Mouse (Mus musculus) NIH3T3 (cell line): ENCODE results near the gene Svopl.

Experiments
- DNase-seq: peaks from one replicate; pipeline ENCODE4 v3.0.0-alpha.2; 2012; ENCODE audit warnings: low read depth

The Svopl gene

DNA sequence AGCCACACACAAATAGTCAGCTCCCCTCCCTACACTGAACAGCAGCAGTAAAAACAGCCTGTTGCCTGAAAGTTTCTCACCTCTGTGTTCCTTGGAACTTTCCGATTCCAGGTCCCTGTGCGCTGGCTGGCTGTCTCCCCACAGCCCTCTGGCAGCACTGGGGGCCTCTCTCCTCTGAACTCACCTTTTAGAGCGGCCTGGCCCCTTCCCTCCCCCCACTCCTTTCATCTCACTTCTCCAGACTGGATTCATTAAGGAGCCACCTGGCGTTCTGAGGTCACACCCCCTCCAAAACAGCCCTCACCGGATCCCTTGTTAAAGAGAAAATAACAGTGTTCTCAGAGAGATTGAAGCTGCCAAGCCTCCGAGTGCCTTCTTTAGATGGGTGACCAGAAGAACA, at the start of gene Svopl:
TSS of gene Svopl (minus strand) at position 159 of the 400 bp plus-strand sequence.
- DNase-seq: no peak

DNA sequence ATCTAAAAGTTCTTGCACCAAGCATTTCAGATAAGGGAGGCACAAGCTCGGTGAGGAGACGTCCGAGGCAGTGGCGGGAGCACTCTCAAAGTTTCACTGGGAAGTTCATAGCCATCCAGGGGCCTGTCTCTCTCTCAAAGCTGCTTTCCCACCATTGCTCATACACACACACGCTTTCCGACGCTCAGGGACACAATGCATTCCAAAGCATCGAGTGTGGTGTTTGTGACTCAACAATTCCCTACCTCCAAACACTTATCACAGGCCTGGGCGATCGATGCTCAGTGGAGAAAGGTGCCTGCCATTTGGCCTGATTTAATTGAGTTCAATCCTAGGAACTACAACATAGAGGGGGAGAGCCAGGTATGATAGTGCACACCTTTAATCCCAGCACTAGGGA, 47.9 kb upstream of the Svopl start:
- peak; percentile 52 for DNase-seq

DNA sequence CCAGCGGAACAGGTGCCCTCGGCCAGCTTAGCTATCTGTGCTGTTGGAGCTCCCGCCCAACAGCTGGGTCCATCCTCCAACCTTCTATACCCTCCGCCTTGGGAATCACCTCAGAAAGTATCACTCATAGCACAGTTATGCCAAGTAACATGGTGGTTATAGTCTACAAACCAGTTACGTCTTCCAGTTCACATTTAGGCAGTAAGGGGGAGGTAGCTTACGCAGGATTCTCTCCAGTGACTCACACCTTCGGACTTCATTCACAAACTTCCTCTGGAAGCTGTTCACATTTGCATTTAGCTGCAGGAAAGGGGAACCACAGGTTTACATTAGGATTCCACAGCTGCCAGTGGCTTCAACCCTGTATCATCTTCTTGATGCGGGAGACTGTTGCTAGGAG, 45.7 kb upstream of the Svopl start:
- DNase-seq: peak; percentile 77

DNA sequence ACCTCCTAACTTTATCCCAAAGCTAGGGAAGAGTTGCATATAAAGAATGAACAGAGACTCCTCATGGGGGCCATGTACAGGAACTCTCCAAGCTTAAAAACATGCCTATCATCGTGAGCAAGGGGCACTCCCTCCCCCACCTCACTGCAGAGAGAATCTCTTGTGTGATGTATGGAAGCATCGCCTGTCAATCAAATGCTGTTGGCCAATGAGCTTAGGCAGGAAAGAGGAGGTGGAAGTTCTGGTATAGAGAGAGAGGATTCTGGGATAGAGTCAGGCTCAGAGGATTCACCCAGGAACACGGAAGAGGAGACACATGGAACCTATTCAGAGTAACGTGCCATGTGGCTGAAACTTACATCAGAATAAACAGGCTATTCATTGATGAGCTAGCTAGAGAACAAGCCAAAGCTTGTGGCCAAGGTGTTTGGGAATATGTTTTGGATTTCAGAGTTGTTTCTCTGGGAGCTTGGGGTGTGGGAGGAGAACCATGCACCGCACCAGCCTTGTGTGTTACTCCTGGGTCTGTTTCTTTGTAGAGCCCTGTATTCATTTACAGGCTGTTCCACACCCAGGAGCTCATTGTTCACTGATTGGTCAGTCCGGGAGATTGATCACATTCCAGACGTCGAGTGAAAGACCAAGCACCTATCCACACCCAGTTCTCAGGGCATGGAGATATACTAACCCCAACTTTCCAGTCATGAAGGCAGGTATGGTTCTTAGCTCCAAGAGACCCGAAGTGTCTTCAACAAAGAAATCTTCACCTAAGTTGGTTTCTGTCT, 40.6 kb upstream of the Svopl start:
- no peak for DNase-seq

DNA sequence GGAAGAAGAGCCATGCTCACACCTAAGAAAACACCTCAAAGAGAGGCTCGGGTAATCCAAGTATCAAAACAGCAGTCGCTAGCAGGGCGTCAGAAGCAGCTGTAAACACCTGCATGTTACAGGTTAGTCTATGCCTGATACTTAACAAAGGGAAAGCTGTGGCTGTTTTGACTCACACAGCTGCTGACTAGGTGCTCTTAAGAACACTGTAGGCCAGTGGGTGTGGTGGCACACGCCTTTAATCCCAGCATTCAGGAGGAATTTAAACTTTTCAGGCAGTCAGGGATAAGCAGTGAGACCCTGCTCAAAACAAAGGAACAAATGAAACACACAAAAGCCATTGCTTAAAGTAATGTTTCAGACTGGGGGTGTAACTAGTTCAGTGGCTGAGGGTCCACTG, 36.4 kb upstream of the Svopl start:
- DNase-seq: no peak

DNA sequence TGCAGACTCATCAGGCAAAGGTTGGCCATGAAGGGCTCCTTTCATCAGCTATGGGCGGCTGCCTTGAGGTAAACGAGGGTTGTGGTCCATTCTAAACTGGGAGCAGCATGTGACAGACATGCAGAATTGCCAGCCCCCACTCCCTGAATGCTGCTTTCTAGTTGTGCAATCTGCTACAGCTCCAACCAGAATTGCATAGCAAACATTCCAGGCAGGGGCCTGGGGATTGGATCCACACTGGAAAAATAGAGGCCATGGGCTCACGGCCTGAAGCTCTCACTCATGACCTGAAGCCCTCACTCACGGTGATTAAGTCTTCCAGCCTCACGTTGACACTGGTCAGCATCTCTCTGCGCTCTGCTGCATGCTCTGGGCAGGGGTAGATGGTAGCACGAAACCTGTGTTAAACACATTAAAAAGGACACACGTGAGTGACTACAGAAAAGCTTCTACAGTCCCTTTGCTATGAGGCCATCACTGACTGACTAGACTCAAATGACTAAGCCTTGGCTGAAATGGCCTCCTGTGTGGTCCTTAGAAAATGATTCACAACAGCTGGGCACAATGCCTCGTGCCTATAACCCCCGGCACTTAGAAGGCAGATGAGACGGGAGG, 35.0 kb upstream of the Svopl start:
- peak; percentile 92 for DNase-seq

DNA sequence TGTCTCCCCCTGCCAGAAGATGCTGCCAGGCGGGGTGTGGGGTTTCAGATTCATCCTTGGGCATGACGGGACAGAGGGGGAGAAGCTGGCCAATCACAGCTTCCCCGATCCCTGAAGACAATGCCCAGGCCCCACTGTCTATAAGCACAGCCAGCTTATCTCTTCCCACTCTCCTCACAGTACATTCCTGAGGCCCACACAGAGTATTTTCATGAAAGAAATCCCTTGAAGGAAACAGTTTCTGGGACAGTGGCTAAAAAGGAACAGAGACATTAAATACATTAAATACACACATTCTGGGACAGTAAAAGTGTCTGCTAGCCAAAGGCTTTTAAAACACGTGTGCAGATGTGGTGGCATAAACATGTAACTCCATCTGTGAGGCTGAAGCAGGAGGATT, 33.6 kb upstream of the Svopl start:
- no peak for DNase-seq

DNA sequence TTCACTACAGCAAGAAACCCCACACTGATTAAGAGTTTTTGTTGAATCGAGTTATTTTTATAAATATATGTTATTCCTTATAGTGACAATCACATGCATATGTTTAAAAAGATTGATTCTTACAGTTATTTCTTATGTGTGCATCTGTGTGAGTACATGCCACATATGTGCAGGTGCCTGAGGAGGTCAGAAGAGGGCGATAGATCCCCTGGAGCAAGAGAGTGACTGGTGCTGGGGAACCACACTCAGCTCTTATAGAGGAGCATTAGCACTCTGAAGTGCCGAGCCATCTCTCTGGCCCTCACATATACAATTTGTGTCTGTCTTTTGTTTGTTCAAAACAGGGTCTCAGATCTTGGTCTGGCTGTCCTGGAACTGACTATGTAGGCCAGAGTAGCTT, 26.8 kb upstream of the Svopl start:
- no peak for DNase-seq

DNA sequence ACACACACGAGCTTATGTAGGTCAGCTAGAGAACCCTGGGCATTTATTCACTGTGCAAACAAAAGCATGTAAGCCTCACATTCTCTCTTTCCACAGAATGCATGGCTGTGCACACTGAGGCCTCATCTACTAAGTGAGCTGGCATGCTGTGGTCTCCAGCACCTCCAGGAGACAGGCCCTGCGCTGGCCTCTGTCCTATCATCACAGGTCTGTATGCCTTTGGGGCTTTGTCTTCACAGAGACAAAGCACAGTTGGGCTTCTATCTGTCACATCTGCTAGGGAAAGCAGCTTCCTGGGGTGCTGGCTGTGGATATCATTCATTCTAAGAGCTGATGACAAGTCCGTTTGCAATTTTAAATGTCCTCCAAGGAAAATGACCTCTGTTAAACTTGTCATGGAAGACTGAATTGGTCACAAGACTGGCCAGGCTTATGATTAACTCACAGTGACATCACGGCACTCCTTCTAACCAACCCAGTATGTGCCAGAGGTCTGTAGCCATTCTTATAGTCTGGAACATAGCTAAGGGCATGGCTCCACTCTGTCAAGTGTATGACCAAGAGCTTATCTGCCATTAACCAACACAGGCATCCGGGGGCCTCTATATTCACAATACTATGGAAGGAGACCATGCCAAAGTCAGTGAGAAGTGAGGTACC, 25.5 kb upstream of the Svopl start:
- peak; percentile 24 for DNase-seq

DNA sequence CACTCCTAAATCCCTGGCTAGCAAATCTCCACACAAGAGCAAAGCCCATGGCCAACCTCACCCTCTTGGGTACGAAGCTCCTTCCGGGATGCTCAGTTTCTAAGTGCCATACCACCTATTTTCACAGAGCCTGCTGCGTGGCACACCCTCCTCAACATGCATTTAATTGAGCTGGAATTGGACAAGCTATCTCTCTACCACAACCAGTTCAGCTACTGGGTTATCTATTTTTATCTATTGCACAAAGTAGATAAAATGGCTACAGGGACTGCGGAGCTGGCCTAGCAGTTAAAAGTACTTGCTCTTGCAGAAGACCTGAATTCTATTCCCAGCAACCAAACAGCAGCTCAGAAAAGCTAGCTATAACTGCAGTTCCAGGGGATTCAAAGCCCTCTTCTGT, 24.5 kb upstream of the Svopl start:
- no peak for DNase-seq

DNA sequence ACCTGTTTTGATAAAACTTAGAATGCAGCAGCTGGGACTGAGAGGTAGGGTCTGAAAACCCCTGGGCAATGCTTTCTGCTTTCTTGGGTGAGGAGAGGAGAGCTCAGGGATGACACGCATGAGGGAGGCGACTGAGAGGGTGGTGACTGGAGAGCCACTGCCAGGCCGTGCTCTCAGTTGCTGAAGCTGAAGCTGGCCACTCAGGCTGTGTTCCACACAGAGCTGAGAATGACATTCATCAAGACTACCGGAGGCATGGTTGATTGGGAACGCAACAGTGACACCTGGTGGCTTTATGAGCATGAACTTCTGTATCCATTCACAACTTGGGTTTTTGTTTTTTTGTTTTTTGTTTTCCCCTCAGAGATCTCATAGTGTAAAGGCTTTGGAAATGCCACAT, 19.4 kb upstream of the Svopl start:
- DNase-seq: peak; percentile 91

DNA sequence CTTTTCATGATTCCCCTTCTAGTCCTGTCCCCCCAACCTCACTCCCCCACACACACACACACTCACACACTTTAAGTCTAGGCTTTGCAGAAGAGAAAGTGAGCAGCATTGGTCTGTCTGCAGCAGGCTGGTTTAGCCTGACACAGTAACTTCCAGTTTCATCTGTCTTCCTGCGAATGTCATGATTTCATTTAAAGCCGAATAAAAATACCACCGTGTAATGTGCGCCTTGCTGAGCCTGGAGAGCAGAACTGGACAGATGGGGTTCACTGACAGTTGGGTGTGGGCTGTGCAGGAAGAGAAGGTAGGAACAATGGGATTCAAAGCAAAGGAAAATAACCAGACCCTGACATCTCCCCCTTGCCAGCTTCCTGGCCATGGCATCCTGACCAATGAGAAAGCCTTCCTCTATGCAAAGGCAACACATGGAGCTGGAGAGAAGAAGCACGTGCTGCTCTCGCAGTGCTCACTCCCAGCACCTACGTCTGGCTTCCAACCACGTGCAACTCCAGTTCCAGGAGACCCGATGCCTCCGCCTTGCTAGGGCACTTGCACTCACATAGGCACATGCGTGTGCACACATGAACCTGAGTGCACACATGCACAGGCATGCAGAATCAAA, 18.8 kb upstream of the Svopl start:
- DNase-seq: no peak

DNA sequence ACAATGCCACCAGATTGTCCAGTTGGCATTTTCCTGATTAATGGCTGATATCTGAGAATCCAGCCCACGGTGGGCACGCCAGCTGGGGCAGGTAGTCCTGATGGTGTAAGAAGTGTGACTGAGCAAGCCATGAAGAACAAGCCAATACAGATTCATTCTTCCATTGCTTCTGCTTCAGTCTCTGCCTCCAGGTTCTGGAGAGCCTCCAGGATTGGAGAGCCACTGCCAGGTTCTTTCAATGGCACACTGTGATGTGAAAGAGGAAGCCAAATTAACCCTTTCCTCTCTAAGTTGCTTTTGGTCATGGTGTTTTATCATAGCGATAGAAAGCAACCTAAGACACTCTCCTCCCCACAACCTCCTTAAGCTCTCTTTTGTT, 18.3 kb upstream of the Svopl start:
- DNase-seq: no peak

DNA sequence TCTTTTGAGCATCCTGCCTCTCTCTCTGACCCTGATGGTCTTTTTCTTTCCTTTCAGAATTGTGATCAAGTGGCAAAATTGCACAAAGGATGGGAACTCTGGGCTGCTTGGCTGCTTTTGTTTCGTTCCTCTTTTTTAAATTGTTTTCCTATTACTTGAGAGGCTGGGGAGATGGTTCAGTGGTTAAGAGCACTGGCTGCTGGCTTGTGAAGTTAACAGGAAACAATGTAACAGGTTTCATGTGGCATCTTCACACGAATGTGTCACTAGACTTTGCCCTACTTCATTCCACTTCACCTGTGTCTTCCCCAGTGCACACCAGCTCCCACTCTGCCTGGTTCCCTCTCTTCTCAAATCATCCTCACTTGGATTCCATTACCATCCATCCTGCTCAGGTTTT, 17.8 kb upstream of the Svopl start:
- no peak for DNase-seq

DNA sequence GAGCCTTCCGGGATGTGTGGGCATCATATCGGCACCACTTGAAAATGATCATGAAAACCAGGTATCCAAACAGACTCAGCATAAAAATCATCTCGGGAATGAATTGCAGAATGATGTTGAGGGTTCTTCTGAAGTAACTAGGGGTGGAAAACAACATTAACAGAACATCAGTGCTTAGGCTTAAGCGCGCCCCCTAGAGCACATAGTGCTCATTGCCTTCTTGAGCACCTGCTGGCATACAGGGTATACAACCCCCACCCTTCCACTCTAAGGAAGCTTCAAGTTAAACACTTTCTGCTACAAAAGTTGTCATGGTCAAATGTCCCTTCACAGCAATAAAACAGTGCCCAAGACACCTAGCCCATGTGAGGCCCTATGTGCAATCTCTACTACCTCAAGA, 12.0 kb upstream of the Svopl start:
- DNase-seq: no peak

DNA sequence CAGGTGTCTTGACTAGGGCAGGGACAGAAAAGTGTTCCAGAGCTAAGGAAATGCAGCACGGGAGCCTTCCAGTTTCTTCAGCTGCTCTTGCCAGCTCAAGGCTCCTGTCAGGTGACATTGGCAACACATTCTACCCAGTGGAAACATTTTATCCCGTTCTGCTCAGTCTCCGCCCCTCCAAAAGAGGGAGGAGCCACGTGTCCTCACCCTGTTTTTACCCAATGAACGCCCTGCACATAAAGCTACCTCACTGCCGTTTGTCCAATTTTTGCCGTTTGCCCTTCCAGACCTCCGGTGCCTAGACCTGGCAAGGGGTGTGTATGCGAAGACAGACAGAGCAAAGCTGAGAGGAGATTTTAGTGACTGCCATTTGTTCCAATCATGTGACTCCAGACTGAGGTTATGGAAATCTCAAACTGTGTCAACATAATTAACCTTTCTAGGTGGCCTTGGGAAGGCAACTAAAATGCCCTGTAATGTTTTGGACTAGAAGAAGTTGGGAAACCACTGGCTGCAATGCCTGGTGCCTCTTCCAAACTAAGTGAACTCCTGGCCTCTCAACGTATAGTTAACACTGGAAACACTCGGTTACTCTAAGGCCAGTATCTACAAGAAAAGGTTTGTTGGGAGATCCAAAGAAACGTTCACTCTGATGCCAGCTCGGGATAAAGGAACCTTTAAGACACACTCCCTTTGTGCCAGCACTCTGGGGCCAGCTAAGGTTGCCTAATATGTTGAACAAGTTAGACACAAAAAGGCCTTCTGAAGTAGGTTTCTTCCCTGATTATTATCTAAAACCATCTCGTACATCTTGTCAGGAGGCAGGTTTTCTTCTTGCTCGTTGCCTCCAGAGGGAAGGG, 8.9 kb upstream of the Svopl start:
- peak; percentile 11 for DNase-seq

DNA sequence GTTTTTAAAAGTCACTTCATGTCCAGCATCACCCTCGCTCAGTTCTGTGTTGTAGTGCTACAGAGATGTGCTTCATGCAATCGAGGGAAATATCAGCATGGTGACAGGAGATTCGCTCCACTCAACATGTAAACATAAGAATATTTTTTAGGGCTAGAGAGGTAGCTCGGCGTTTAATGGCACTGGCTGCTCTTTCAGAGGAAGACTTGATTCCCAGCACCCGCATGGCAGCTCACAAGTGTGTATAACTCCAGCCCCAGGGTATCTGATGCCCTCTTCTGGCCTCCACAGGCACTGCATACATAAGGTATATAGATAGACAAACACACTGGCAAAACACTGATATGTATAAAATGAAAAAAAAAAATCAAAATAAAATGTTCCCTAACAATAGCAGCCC, 2.8 kb upstream of the Svopl start:
- DNase-seq: no peak

DNA sequence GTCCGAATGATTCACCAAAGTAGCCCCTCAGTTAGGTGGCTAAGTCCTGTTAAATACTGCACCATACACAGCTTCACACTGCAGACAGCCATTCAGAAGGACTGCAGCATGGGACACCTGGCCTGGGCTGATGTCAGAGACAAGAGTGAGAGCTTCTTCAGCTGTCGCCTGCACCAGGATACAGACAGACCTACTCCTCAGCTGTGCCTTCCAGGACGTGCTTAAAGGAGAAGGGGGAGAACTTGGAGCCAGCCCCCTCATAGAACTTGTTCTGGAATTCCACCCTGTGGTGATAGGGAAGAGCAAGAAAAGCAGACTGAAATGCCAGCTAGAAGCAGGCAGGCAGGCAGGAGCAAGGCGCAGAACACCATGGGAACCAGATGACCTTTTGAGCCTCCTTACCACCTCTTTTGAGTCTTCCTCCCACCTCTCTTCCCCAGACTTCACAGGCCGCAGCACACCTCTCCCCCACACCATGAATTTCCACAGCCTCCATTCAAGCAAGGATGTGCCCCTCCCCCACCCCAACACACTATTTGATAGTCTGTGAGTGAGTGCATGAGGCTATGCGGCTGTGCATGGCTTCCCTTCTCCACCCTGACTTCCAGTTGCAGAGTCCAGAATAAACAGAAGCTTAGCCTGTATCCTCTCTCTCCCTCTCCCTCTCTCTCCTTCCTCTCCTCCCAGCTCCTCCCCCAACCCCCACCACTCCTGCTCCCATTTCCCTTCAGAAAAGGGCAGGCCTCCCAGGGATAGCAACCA, 2.2 kb upstream of the Svopl start:
- DNase-seq: no peak

DNA sequence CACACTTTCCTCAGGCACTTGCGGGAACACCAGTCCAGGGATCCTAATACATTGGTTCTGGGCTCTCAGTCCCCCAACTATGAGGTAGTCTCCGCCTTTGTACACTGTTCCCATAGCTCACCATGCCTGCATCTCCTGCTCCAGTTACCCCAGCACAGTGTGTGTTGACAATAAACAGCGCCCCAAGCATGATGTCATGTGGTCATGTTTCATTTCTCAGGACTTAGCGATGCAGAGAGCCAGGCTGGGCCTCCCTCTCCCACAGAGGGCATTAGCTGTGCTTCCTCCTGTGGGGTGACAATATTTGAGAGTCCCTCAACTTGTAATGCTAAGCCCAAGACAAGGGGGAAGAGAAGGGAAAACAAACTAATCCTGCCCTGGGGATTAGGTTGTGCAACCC, 1.2 kb upstream of the Svopl start:
- no peak for DNase-seq

DNA sequence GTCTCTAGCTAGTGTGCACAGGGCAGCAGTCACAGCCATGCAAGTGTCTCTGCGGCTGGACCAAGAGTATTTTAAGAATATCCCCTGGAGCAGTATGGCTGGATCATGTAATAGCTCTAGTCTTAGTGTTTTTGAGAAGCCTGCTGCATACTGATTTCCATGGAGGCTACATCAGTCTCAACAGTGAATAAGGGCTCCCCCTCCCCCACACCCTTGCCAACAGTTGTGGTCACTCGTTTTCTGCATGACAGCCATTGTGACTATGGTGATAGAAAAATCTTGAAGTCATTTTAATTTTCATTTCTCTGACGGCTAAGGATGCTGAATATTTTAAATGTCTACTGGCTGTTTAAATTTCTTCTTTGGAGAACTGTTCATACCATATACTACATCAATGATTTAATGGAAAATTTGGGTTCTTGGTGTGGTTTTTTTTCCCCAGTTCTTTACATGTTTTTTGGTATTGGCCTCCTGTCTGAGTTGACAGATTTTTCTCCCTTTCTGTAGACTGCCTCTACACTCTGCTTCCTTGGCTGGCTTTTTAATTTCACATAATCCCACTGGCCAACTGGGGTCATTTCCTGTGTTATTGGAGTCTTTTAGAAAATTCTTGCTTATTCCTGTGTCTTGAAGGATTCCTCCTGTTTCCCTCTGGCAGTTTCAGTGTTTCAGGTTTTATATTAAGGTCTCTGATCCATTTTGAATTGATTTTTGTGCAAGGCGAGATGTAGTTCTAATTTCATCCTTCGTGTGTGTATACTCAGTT, 13.8 kb downstream of the Svopl start:
- no peak for DNase-seq
